Mouse (Mus musculus) heart, embryonic 15.5 days (tissue): Measurements from ENCODE around the gene Pltp. TPM values are rescaled to one million over a fixed set of nuclear protein-coding genes. Genes with fewer than 3 reads are reported as not detected.

Experiments
- ATAC-seq: fragments of 200-750 bp; cut with Nextera tagmentation; replicated peaks from 2 replicates; pipeline ENCODE4 v1.8.0; 2017; ENCODE audit warnings: low read depth, moderate TSS enrichment; ENCODE audit not compliant: insufficient number of reproducible peaks, insufficient read depth, low FRiP score
- H3K27ac ChIP-seq: fragments of 300-500 bp; sonication (generic); 2 replicates; pipeline ENCODE4 v1.5.1; 2015; ENCODE audit warnings: mild to moderate bottlenecking, inconsistent platforms
- H3K27me3 ChIP-seq: fragments of 300-500 bp; sonication (generic); 2 replicates; pipeline ENCODE4 v1.6.1; 2015; ENCODE audit warnings: inconsistent platforms
- H3K36me3 ChIP-seq: fragments of 300-500 bp; sonication (generic); 2 replicates; pipeline ENCODE4 v1.6.1; 2015; ENCODE audit warnings: mild to moderate bottlenecking, inconsistent platforms
- H3K4me1 ChIP-seq: fragments of 300-500 bp; sonication (generic); replicated peaks from 2 replicates; pipeline ENCODE4 v1.6.1; 2015; ENCODE audit warnings: inconsistent platforms
- H3K4me2 ChIP-seq: fragments of 300-500 bp; sonication (generic); 2 replicates; pipeline ENCODE4 v1.6.1; 2015; ENCODE audit warnings: inconsistent platforms, mild to moderate bottlenecking, moderate library complexity
- H3K4me3 ChIP-seq: fragments of 300-500 bp; sonication (generic); 2 replicates; pipeline ENCODE4 v1.5.1; 2015; ENCODE audit warnings: mild to moderate bottlenecking, inconsistent platforms
- H3K9ac ChIP-seq: fragments of 300-500 bp; sonication (generic); 2 replicates; pipeline ENCODE4 v1.6.1; 2015; ENCODE audit warnings: mild to moderate bottlenecking, inconsistent platforms
- H3K9me3 ChIP-seq: fragments of 300-500 bp; sonication (generic); replicated peaks from 2 replicates; pipeline ENCODE4 v1.6.1; 2016; ENCODE audit warnings: inconsistent platforms
- WGBS: fragments of 180-500 bp; shearing (Covaris S2); methylation state at CpG from one replicate; pipeline ENCODE4 v1.1.7; 2015; ENCODE audit warnings: mixed read lengths; 5-methylcytosine and 5-hydroxymethylcytosine counted together
- polyA plus RNA-seq: library from polyadenylated mRNA; unstranded; fragments of >200 nt; fragmentation: Nextera tagmentation; extraction: Ambion mirVana; gene quantifications from 2 replicates; pipeline ENCODE4 v1.2.1, GENCODE M21; 2015

Gene Pltp
- 14.0 and 71.8 TPM in 2 replicates for polyA plus RNA-seq

- peak; percentile 37; the same call in 1 of the 2 replicates for ATAC-seq
- peak within 1 kb of the TSS; percentile 46 for H3K9ac ChIP-seq
- peak within 1 kb of the TSS; percentile 10; the same call in 1 of the 2 replicates for H3K27ac ChIP-seq
- no peaks in the 10 kb centered on the region for H3K36me3 ChIP-seq
- H3K9me3 ChIP-seq = no peaks in the 10 kb centered on the region
- H3K4me3 ChIP-seq = peak within 1 kb of the TSS; percentile 58
- H3K4me1 ChIP-seq = peaks cover 40% of the 10 kb centered on the region
- peaks cover 59% of the 10 kb centered on the region for H3K27me3 ChIP-seq
- peak within 1 kb of the TSS; percentile 96 for H3K4me2 ChIP-seq
- under 1% methylated on average over 47 of the region's 47 CpGs for WGBS
Measured at GRCm38 (mm10) chr2:164857101-164857821, at the start of gene Pltp. TSS of gene Pltp (minus strand) at chr2:164857711.

GRCm38 (mm10) chr2:164906071-164906470 is 48.6 kb upstream of the Pltp start:
- H3K4me2 ChIP-seq = no peak overlapping the region
- WGBS = 97% methylated on average over 4 of the region's 4 CpGs
- H3K27me3 ChIP-seq = no peaks in the 10 kb centered on the region
- peaks cover 5% of the 10 kb centered on the region; the same call in 1 of the 2 replicates for H3K9me3 ChIP-seq
- H3K4me3 ChIP-seq = no peak overlapping the region
- peaks cover 78% of the 10 kb centered on the region for H3K36me3 ChIP-seq
- H3K27ac ChIP-seq = no peak overlapping the region
- H3K4me1 ChIP-seq = peaks cover 15% of the 10 kb centered on the region
- H3K9ac ChIP-seq = no peak overlapping the region
- ATAC-seq = no peak

- H3K4me1 ChIP-seq = no peaks in the 10 kb centered on the region
- ATAC-seq = no peak
- H3K27ac ChIP-seq = no peak overlapping the region
- H3K9me3 ChIP-seq = peaks cover 5% of the 10 kb centered on the region; the same call in 1 of the 2 replicates
- H3K4me2 ChIP-seq = no peak overlapping the region
- H3K4me3 ChIP-seq = no peak overlapping the region
- no peak overlapping the region for H3K9ac ChIP-seq
- H3K27me3 ChIP-seq = no peaks in the 10 kb centered on the region
- WGBS = 88% methylated on average over 1 of the region's 1 CpGs
- peaks cover 94% of the 10 kb centered on the region for H3K36me3 ChIP-seq
Measured at GRCm38 (mm10) chr2:164903496-164903895, 46.0 kb upstream of the Pltp start.

GRCm38 (mm10) chr2:164901380-164901779 is 43.9 kb upstream of the Pltp start:
- Histone ChIP-seq H3K4me2 (no peak overlapping the region), H3K36me3 (peaks cover 93% of the 10 kb centered on the region), H3K27ac (no peak overlapping the region), H3K9me3 (peaks cover 5% of the 10 kb centered on the region; the same call in 1 of the 2 replicates), H3K27me3 (no peaks in the 10 kb centered on the region), H3K9ac (no peak overlapping the region), H3K4me1 (no peaks in the 10 kb centered on the region), H3K4me3 (no peak overlapping the region)
- no peak for ATAC-seq
- 92% methylated on average over 13 of the region's 13 CpGs for WGBS

GRCm38 (mm10) chr2:164899723-164900459 is 42.4 kb upstream of the Pltp start:
- WGBS = 87% methylated on average over 16 of the region's 16 CpGs
- H3K27ac ChIP-seq = peak overlapping the region; percentile 27; the same call in 1 of the 2 replicates
- no peak overlapping the region for H3K4me2 ChIP-seq
- H3K9me3 ChIP-seq = no peaks in the 10 kb centered on the region
- H3K4me1 ChIP-seq = no peaks in the 10 kb centered on the region
- no peak overlapping the region for H3K4me3 ChIP-seq
- ATAC-seq = no peak
- no peak overlapping the region for H3K9ac ChIP-seq
- no peaks in the 10 kb centered on the region for H3K27me3 ChIP-seq
- peaks cover 93% of the 10 kb centered on the region for H3K36me3 ChIP-seq

- H3K9me3 ChIP-seq = no peaks in the 10 kb centered on the region
- H3K4me2 ChIP-seq = no peak overlapping the region
- no peak overlapping the region for H3K9ac ChIP-seq
- no peak overlapping the region for H3K4me3 ChIP-seq
- no peaks in the 10 kb centered on the region for H3K27me3 ChIP-seq
- no peak overlapping the region for H3K27ac ChIP-seq
- WGBS = 88% methylated on average over 15 of the region's 15 CpGs
- H3K36me3 ChIP-seq = peaks cover 93% of the 10 kb centered on the region
- H3K4me1 ChIP-seq = no peaks in the 10 kb centered on the region
- no peak for ATAC-seq
Measured at GRCm38 (mm10) chr2:164899034-164899433, 41.5 kb upstream of the Pltp start.

GRCm38 (mm10) chr2:164898008-164898407 is 40.5 kb upstream of the Pltp start:
- H3K9me3 ChIP-seq = no peaks in the 10 kb centered on the region

GRCm38 (mm10) chr2:164895885-164896284 is 38.4 kb upstream of the Pltp start:
- 92% methylated on average over 6 of the region's 6 CpGs for WGBS
- Histone ChIP-seq H3K9me3 (no peaks in the 10 kb centered on the region), H3K4me3 (no peak overlapping the region), H3K36me3 (peaks cover 97% of the 10 kb centered on the region), H3K27ac (no peak overlapping the region), H3K27me3 (no peaks in the 10 kb centered on the region), H3K4me2 (no peak overlapping the region), H3K4me1 (no peaks in the 10 kb centered on the region), H3K9ac (no peak overlapping the region)
- ATAC-seq = no peak

More at GRCm38 (mm10) chr2:164898008-164898407, 40.5 kb upstream of the Pltp start:
- Histone ChIP-seq H3K4me3 (no peak overlapping the region), H3K4me2 (no peak overlapping the region), H3K27ac (no peak overlapping the region), H3K27me3 (no peaks in the 10 kb centered on the region), H3K4me1 (no peaks in the 10 kb centered on the region), H3K36me3 (peaks cover 97% of the 10 kb centered on the region), H3K9ac (no peak overlapping the region)
- no peak for ATAC-seq
- WGBS = 92% methylated on average over 7 of the region's 7 CpGs

GRCm38 (mm10) chr2:164894644-164895043 is 37.1 kb upstream of the Pltp start:
- no peak overlapping the region for H3K27ac ChIP-seq
- no peak overlapping the region for H3K4me2 ChIP-seq
- H3K27me3 ChIP-seq = no peaks in the 10 kb centered on the region
- H3K9me3 ChIP-seq = no peaks in the 10 kb centered on the region
- H3K36me3 ChIP-seq = peaks cover 98% of the 10 kb centered on the region
- no peak for ATAC-seq
- no peaks in the 10 kb centered on the region for H3K4me1 ChIP-seq
- 79% methylated on average over 1 of the region's 1 CpGs for WGBS
- no peak overlapping the region for H3K4me3 ChIP-seq
- H3K9ac ChIP-seq = no peak overlapping the region

GRCm38 (mm10) chr2:164894048-164894447 is 36.5 kb upstream of the Pltp start:
- WGBS = 63% methylated on average over 5 of the region's 5 CpGs
- Histone ChIP-seq H3K36me3 (peaks cover 98% of the 10 kb centered on the region), H3K9me3 (no peaks in the 10 kb centered on the region), H3K4me1 (no peaks in the 10 kb centered on the region), H3K9ac (no peak overlapping the region), H3K27ac (no peak overlapping the region), H3K27me3 (no peaks in the 10 kb centered on the region), H3K4me2 (no peak overlapping the region), H3K4me3 (no peak overlapping the region)
- no peak for ATAC-seq

GRCm38 (mm10) chr2:164892696-164893216 is 35.2 kb upstream of the Pltp start:
- Histone ChIP-seq H3K4me2 (no peak overlapping the region), H3K27ac (no peak overlapping the region), H3K36me3 (peaks cover 98% of the 10 kb centered on the region), H3K27me3 (no peaks in the 10 kb centered on the region), H3K4me1 (no peaks in the 10 kb centered on the region), H3K9ac (no peak overlapping the region), H3K9me3 (no peaks in the 10 kb centered on the region), H3K4me3 (no peak overlapping the region)
- WGBS = 89% methylated on average over 6 of the region's 6 CpGs
- no peak for ATAC-seq
